Mouse (Mus musculus) liver, embryonic 14.5 days (tissue): Measurements from ENCODE around the gene Trpm5.

Experiments used
- CTCF ChIP-seq: IDR thresholded peaks from 2 replicates; pipeline ENCODE4 v1.5.1; 2016; ENCODE audit warnings: antibody characterized with exemption, low read depth, control low read depth
- EP300 ChIP-seq: IDR thresholded peaks from 2 replicates; pipeline ENCODE4 v1.6.1; 2016; ENCODE audit warnings: antibody characterized with exemption, low read depth

- no peak for TF ChIP-seq CTCF
- no peak for TF ChIP-seq EP300
These were observed 70.9 kb downstream of the Trpm5 start for GRCm38 (mm10) chr7:143023499-143023898.
